Mouse (Mus musculus) MEL (cell line): ENCODE data around the gene Pacs1. TPM values are rescaled to one million over a fixed set of nuclear protein-coding genes. Genes with fewer than 3 reads are reported as not detected.

Experiments
- CHD2 ChIP-seq: IDR thresholded peaks from 2 replicates; pipeline ENCODE4 v1.6.1; 2011; ENCODE audit warnings: low read length, improper control_type of control experiment
- MYC ChIP-seq: IDR thresholded peaks from 2 replicates; pipeline ENCODE4 v1.6.1; 2011; ENCODE audit warnings: low read depth, mild to moderate bottlenecking, low read length, improper control_type of control experiment, moderate library complexity
- POLR2A ChIP-seq, 2 experiments: IDR thresholded peaks; 2 replicates each; pipeline ENCODE4 v1.6.1; 2011 to 2012; ENCODE audit warnings: low read length in 2 of 2, mild to moderate bottlenecking in 2 of 2, control low read depth in 1 of 2, improper control_type of control experiment in 1 of 2, low read depth in 1 of 2, moderate library complexity in 1 of 2; ENCODE audit not compliant: control insufficient read depth in 1 of 2, insufficient read depth in 1 of 2, poor library complexity in 1 of 2
- polyA plus RNA-seq, 2 experiments: library from polyadenylated mRNA; stranded (reverse) in 1 of 2; unstranded in 1 of 2; fragments of >175 nt in 1 of 2; fragments of >200 nt in 1 of 2; gene quantifications; 2 replicates each; pipeline versions ENCODE4 v1.2.1 to v1.2.4; 2012; ENCODE audit warnings: low replicate concordance in 2 of 2, low read depth in 1 of 2; ENCODE audit not compliant: insufficient read length in 2 of 2, insufficient read depth in 1 of 2, missing spikeins in 1 of 2
- total RNA-seq: library from RNA; depleted of rRNA; stranded (reverse); fragments of 300-350 nt; gene quantifications from 2 replicates; pipeline ENCODE4 v1.2.3, GENCODE M21; 2012; rRNA removed

Gene Pacs1
- total and polyA plus RNA-seq, 3 experiments, result 5.7 to 19.9 TPM; not detected in 1

DNA sequence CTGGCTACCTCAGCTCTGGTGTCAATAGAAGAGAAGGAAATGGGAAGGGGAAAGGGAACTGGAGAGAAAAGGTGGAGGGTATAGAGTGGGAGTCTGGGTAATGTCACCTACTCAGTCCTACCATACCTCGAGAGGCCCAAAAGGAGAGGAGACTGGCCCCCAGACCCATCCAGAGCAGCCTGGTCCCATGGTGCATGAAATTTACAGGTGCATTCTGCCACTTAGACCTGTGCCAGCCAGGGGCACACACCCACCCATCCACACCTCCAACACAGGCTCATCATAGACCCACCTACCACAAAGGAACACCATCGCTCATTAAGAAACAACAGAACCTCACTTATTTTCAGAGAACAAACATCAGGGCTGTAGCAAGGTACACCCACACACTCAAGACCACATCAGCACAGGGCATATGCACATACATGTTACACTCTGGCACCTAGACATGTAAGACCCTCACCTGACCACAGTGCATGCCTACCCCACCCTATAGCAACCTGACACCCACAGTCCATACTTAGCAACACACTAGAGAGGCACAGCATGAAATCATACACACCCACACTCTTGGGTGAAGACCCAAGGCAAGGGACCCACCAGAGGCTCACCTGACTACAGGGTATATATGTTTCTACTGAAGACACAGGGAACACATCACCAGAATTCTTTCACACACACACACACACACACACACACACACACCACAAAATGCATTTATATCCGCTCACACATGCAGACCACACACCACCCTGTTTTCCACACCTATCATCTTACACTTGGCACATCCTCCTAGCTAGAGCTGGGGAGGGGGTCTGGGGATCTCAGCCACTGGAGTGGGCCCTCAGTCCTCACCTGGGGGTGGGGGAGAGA is 188.7 kb downstream of the Pacs1 start (continued):
- no peak for TF ChIP-seq CHD2
- TF ChIP-seq MYC, result no peak
- no peak for TF ChIP-seq POLR2A (IDR thresholded peaks at IDR 0.05; ENCODE audit: control insufficient read depth in 1 of 2, insufficient read depth in 1 of 2, low read depth in 1 of 2, low read length in 2 of 2, poor library complexity in 1 of 2)

Other genes with a start within 250 kb of the Pacs1 start
- gene Slc29a2, start 249.3 kb downstream of the Pacs1 start, total RNA-seq, result 2.1 and 3.2 TPM in 2 replicates
- gene Slc29a2, start 249.3 kb downstream of the Pacs1 start, polyA plus RNA-seq, result 10 to 100 TPM in 1 of 2 experiments, not detected in 1; 10.9 TPM
- 6.9 and 7.8 TPM in 2 replicates for gene B4gat1, start 234.3 kb downstream of the Pacs1 start, total RNA-seq
- 1 to 10 TPM in 1 of 2 experiments, not detected in 1; 9.6 TPM for gene B4gat1, start 234.3 kb downstream of the Pacs1 start, polyA plus RNA-seq
- gene AC124502.3, start 234.2 kb downstream of the Pacs1 start, total RNA-seq, result 1.1 and 2.1 TPM in 2 replicates
- under 1 TPM in 1 of 2 experiments, not detected in 1; 0.75 TPM for gene AC124502.3, start 234.2 kb downstream of the Pacs1 start, polyA plus RNA-seq
- 22.3 and 29.6 TPM in 2 replicates for gene Brms1, start 231.8 kb downstream of the Pacs1 start, total RNA-seq
- gene Brms1, start 231.8 kb downstream of the Pacs1 start, polyA plus RNA-seq, result 10 to 100 TPM in 1 of 2 experiments, not detected in 1; 78.6 TPM
- gene Rin1, start 222.6 kb downstream of the Pacs1 start, total RNA-seq, result 0.33 and 0.42 TPM in 2 replicates
- gene Rin1, start 222.6 kb downstream of the Pacs1 start, polyA plus RNA-seq, result 1 to 10 TPM in 1 of 2 experiments, not detected in 1; 1.3 TPM
- 0.23 and 0.27 TPM in 2 replicates for gene Cd248, start 205.0 kb downstream of the Pacs1 start, total RNA-seq
- under 1 TPM in 1 of 2 experiments, not detected in 1; 0.86 TPM for gene Cd248, start 205.0 kb downstream of the Pacs1 start, polyA plus RNA-seq
- 0.29 TPM in 1 of 2 replicates, not detected in the other for gene Tmem151a, start 187.6 kb downstream of the Pacs1 start, total RNA-seq
- gene Tmem151a, start 187.6 kb downstream of the Pacs1 start, polyA plus RNA-seq, result under 1 TPM in 1 of 2 experiments, not detected in 1; 0.63 TPM
- 57.5 and 64.3 TPM in 2 replicates for gene Yif1a, start 184.6 kb downstream of the Pacs1 start, total RNA-seq
- gene Yif1a, start 184.6 kb downstream of the Pacs1 start, polyA plus RNA-seq, result 10 to 100 TPM in 1 of 2 experiments, not detected in 1; 54.0 TPM
- 0.65 and 1.0 TPM in 2 replicates for gene Cnih2, start 174.6 kb downstream of the Pacs1 start, total RNA-seq
- 1 to 10 TPM in 1 of 2 experiments, not detected in 1; 2.7 TPM for gene Cnih2, start 174.6 kb downstream of the Pacs1 start, polyA plus RNA-seq
- 86.4 and 94.9 TPM in 2 replicates for gene Rab1b, start 166.0 kb downstream of the Pacs1 start, total RNA-seq
- 100 to 1,000 TPM in 1 of 2 experiments, not detected in 1; 162 TPM for gene Rab1b, start 166.0 kb downstream of the Pacs1 start, polyA plus RNA-seq
- 7.3 TPM in 2 replicates for gene Klc2, start 154.6 kb downstream of the Pacs1 start, total RNA-seq
- 10 to 100 TPM in 1 of 2 experiments, not detected in 1; 30.3 TPM for gene Klc2, start 154.6 kb downstream of the Pacs1 start, polyA plus RNA-seq
- gene Sf3b2, start 22.3 kb upstream of the Pacs1 start, total RNA-seq, result 178 and 180 TPM in 2 replicates
- gene Sf3b2, start 22.3 kb upstream of the Pacs1 start, polyA plus RNA-seq, result 100 to 1,000 TPM; 259 to 331 TPM
- not detected in 2 replicates for gene Gal3st3, start 25.2 kb upstream of the Pacs1 start, total RNA-seq
- gene Gal3st3, start 25.2 kb upstream of the Pacs1 start, polyA plus RNA-seq, result under 1 TPM in 1 of 2 experiments, not detected in 1; 0.04 TPM
- not detected in 2 replicates for gene Catsper1, start 62.6 kb upstream of the Pacs1 start, total RNA-seq
- not detected for gene Catsper1, start 62.6 kb upstream of the Pacs1 start, polyA plus RNA-seq
- gene Cst6, start 76.5 kb upstream of the Pacs1 start, total RNA-seq, result not detected in 2 replicates
- gene Cst6, start 76.5 kb upstream of the Pacs1 start, polyA plus RNA-seq, result under 1 TPM in 1 of 2 experiments, not detected in 1; 0.26 TPM
- 110 and 129 TPM in 2 replicates for gene Eif1ad, start 93.6 kb upstream of the Pacs1 start, total RNA-seq
- gene Eif1ad, start 93.6 kb upstream of the Pacs1 start, polyA plus RNA-seq, result 100 to 1,000 TPM in 1 of 2 experiments, not detected in 1; 121 TPM
- 207 and 211 TPM in 2 replicates for gene Banf1, start 94.0 kb upstream of the Pacs1 start, total RNA-seq
- 1,000 to 10,000 TPM in 1 of 2 experiments, 100 to 1,000 TPM in 1; 644 to 1,168 TPM for gene Banf1, start 94.0 kb upstream of the Pacs1 start, polyA plus RNA-seq
- gene Sart1, start 115.6 kb upstream of the Pacs1 start, total RNA-seq, result 114 and 117 TPM in 2 replicates
- 100 to 1,000 TPM in 1 of 2 experiments, not detected in 1; 141 TPM for gene Sart1, start 115.6 kb upstream of the Pacs1 start, polyA plus RNA-seq
- 0.54 and 0.72 TPM in 2 replicates for gene Tsga10ip, start 129.4 kb upstream of the Pacs1 start, total RNA-seq
- 1 to 10 TPM in 1 of 2 experiments, not detected in 1; 4.5 TPM for gene Tsga10ip, start 129.4 kb upstream of the Pacs1 start, polyA plus RNA-seq
- gene Drap1, start 151.9 kb upstream of the Pacs1 start, total RNA-seq, result 160 and 183 TPM in 2 replicates
- gene Drap1, start 151.9 kb upstream of the Pacs1 start, polyA plus RNA-seq, result 100 to 1,000 TPM in 1 of 2 experiments, not detected in 1; 307 TPM
- 8.4 and 8.9 TPM in 2 replicates for gene AI837181, start 152.0 kb upstream of the Pacs1 start, total RNA-seq
- 10 to 100 TPM in 1 of 2 experiments, not detected in 1; 41.3 TPM for gene AI837181, start 152.0 kb upstream of the Pacs1 start, polyA plus RNA-seq
- gene Fosl1, start 174.4 kb upstream of the Pacs1 start, total RNA-seq, result 1.1 and 2.0 TPM in 2 replicates
- 1 to 10 TPM in 1 of 2 experiments, not detected in 1; 3.1 TPM for gene Fosl1, start 174.4 kb upstream of the Pacs1 start, polyA plus RNA-seq
- gene Ccdc85b, start 184.8 kb upstream of the Pacs1 start, total RNA-seq, result 3.6 and 4.1 TPM in 2 replicates
- gene Ccdc85b, start 184.8 kb upstream of the Pacs1 start, polyA plus RNA-seq, result 1 to 10 TPM in 1 of 2 experiments, not detected in 1; 7.6 TPM
- 21.9 and 28.3 TPM in 2 replicates for gene Fibp, start 187.5 kb upstream of the Pacs1 start, total RNA-seq
- gene Fibp, start 187.5 kb upstream of the Pacs1 start, polyA plus RNA-seq, result 10 to 100 TPM in 1 of 2 experiments, not detected in 1; 63.5 TPM
- gene Ctsw, start 195.4 kb upstream of the Pacs1 start, total RNA-seq, result 0.15 TPM in 1 of 2 replicates, not detected in the other
- under 1 TPM in 1 of 2 experiments, not detected in 1; 0.39 TPM for gene Ctsw, start 195.4 kb upstream of the Pacs1 start, polyA plus RNA-seq
- 7.5 and 10.4 TPM in 2 replicates for gene Efemp2, start 200.8 kb upstream of the Pacs1 start, total RNA-seq
- 10 to 100 TPM in 1 of 2 experiments, not detected in 1; 17.7 TPM for gene Efemp2, start 200.8 kb upstream of the Pacs1 start, polyA plus RNA-seq
- gene Mus81, start 215.3 kb upstream of the Pacs1 start, total RNA-seq, result 34.3 and 38.9 TPM in 2 replicates
- gene Mus81, start 215.3 kb upstream of the Pacs1 start, polyA plus RNA-seq, result 10 to 100 TPM in 1 of 2 experiments, not detected in 1; 50.5 TPM
- 880 and 979 TPM in 2 replicates for gene Cfl1, start 217.3 kb upstream of the Pacs1 start, total RNA-seq
- 1,000 to 10,000 TPM in 1 of 2 experiments, not detected in 1; 2,037 TPM for gene Cfl1, start 217.3 kb upstream of the Pacs1 start, polyA plus RNA-seq
- gene 1700020D05Rik, start 230.7 kb upstream of the Pacs1 start, total RNA-seq, result 0.19 and 0.23 TPM in 2 replicates
- under 1 TPM in 1 of 2 experiments, not detected in 1; 0.78 TPM for gene 1700020D05Rik, start 230.7 kb upstream of the Pacs1 start, polyA plus RNA-seq
- gene Snx32, start 237.4 kb upstream of the Pacs1 start, total RNA-seq, result 1.3 and 1.8 TPM in 2 replicates
- gene Snx32, start 237.4 kb upstream of the Pacs1 start, polyA plus RNA-seq, result 1 to 10 TPM in 1 of 2 experiments, not detected in 1; 2.6 TPM